Mouse (Mus musculus): ENCODE results near the gene Ap3d1. TPM values are rescaled to one million over a fixed set of nuclear protein-coding genes. Genes with fewer than 3 reads are reported as not detected.

The Ap3d1 gene
- total RNA-seq, 1 experiment from 2014 or later = 65.5 TPM

- ATAC-seq (replicated peaks; ENCODE audit: insufficient number of reproducible peaks, low FRiP score, low TSS enrichment, poor library complexity, severe bottlenecking) = no peak
Measured at GRCm38 (mm10) chr10:80727369-80728127, 14.5 kb downstream of the Ap3d1 start.

GRCm38 (mm10) chr10:80717281-80717680 lies 24.8 kb downstream of the Ap3d1 start:
- ATAC-seq (replicated peaks; ENCODE audit: insufficient number of reproducible peaks, low FRiP score, low TSS enrichment, poor library complexity, severe bottlenecking) = no peak

DNA sequence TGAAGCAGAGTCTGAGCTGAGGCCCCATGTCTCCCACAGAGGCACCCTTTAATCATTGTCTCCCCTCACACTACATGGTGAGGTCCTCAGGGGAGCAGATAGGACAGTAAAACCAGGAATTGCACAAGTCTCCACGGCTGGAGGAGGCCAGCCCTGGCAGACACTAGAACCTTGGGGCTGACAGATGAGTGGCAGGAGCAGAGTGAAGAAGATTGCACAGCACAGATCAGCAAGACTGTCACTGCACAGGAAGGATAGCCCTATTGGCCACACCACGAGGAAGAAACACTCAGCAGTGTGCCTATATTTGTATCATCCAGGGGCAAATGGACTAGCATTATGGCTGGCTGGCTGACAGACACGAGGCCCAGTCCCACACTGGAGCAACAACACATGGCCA lies 31.2 kb downstream of the Ap3d1 start:
- ATAC-seq (replicated peaks; ENCODE audit: insufficient number of reproducible peaks, low FRiP score, low TSS enrichment, poor library complexity, severe bottlenecking) = no peak

DNA sequence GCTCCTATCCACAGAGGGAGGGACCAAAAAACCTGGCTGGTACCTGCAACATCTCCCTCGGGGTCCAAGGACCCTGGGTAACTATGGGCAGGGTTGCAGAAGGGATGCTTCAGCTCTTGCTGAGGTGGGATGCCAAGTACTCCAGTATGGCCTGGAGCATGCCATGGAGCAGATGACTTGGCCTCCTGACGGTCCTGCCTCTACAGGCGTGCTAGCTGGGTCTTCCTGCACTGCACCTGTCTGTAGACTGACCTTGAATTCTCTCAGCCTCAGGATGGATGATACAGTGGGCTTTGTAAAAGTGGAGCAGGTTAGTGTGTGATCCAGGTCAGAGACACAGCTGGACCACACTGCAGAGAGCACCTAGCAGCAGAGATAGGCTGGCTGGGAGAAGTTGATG lies 36.6 kb downstream of the Ap3d1 start:
- ATAC-seq (replicated peaks; ENCODE audit: insufficient number of reproducible peaks, low FRiP score, low TSS enrichment, poor library complexity, severe bottlenecking) = no peak

DNA sequence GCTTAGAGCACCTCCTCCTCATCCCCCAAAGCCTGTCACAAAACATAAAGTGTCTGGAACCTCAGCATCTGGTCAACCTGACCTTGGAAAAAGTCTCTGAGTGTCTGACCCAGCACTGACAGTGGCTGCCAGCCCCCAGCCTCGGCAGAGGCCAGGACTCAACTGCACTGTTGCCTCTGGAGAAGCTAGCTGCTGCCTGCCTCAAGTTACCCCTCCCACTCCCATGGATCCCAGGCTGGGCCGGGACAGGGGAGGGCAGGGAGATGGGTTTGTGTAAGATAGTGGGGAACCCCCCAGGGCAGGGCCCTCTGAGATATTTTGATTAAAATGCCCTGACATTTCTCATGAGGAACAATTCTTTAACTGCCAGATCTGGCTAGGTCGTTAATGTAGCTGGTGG lies 37.0 kb downstream of the Ap3d1 start:
- ATAC-seq (replicated peaks; ENCODE audit: insufficient number of reproducible peaks, low FRiP score, low TSS enrichment, poor library complexity, severe bottlenecking) = no peak

GRCm38 (mm10) chr10:80704418-80704817 lies 37.6 kb downstream of the Ap3d1 start:
- no peak for ATAC-seq (replicated peaks; ENCODE audit: insufficient number of reproducible peaks, low FRiP score, low TSS enrichment, poor library complexity, severe bottlenecking)

- no peak for ATAC-seq (replicated peaks; ENCODE audit: insufficient number of reproducible peaks, low FRiP score, low TSS enrichment, poor library complexity, severe bottlenecking)
Measured at GRCm38 (mm10) chr10:80703643-80704042, 38.4 kb downstream of the Ap3d1 start.

- ATAC-seq (replicated peaks; ENCODE audit: insufficient number of reproducible peaks, low FRiP score, low TSS enrichment, poor library complexity, severe bottlenecking) = peak; percentile 38; the same call in 1 of the 2 replicates
Measured at GRCm38 (mm10) chr10:80702536-80703390, 39.3 kb downstream of the Ap3d1 start.

GRCm38 (mm10) chr10:80701721-80702535 lies 40.1 kb downstream of the Ap3d1 start, which contains the start of the genes Mob3a and Izumo4:
Gene Mob3a, minus strand, starts transcription at chr10:80701977.
Gene Izumo4, plus strand, starts transcription at chr10:80702184.
- ATAC-seq (replicated peaks; ENCODE audit: insufficient number of reproducible peaks, low FRiP score, low TSS enrichment, poor library complexity, severe bottlenecking) = peak; percentile 80

DNA sequence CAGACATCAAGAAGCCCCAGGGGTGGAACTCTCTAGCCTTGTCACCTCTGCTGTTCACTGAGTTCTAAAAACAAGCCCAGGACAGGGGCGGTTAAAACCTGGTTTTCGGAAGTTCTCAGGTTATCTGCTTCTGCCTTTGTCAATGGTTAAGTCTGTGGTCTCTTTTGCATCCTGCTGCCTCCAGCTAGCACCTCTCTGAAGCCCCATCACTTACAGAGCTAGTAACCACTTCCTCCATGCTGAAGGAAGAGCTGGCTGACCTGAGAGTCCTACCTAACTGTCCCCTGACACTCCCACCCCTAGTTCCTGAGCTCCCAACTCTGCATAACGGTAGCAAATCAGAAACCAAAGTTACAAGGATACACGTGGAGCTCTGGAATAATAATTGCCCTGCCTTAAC lies 41.3 kb downstream of the Ap3d1 start:
- ATAC-seq (replicated peaks; ENCODE audit: insufficient number of reproducible peaks, low FRiP score, low TSS enrichment, poor library complexity, severe bottlenecking) = no peak

- ATAC-seq (replicated peaks; ENCODE audit: insufficient number of reproducible peaks, low FRiP score, low TSS enrichment, poor library complexity, severe bottlenecking) = no peak
Measured at GRCm38 (mm10) chr10:80700038-80700504, 42.0 kb downstream of the Ap3d1 start.

GRCm38 (mm10) chr10:80698605-80699004 lies 43.5 kb downstream of the Ap3d1 start:
- no peak for ATAC-seq (replicated peaks; ENCODE audit: insufficient number of reproducible peaks, low FRiP score, low TSS enrichment, poor library complexity, severe bottlenecking)

GRCm38 (mm10) chr10:80697812-80698211 lies 44.3 kb downstream of the Ap3d1 start:
- ATAC-seq (replicated peaks; ENCODE audit: insufficient number of reproducible peaks, low FRiP score, low TSS enrichment, poor library complexity, severe bottlenecking) = no peak

DNA sequence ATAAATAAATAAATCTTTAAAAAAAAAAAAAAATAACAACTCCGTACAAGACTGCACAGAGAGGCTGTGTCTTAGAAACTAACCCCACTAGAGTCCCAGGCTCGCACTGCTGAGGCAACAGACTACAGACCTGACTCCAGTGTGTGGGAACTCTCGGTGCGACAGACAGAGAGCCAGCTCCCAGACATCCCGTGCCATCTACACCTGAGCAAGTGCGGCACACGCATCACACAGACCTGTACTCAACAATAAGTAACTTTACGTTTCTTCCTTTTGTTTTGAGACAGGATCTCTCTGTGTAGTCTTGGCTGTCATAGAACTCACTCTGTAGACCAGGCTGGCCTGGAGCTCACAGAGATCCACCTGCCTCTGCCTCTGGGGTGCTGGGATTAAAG lies 44.7 kb downstream of the Ap3d1 start:
- no peak for ATAC-seq (replicated peaks; ENCODE audit: insufficient number of reproducible peaks, low FRiP score, low TSS enrichment, poor library complexity, severe bottlenecking)

DNA sequence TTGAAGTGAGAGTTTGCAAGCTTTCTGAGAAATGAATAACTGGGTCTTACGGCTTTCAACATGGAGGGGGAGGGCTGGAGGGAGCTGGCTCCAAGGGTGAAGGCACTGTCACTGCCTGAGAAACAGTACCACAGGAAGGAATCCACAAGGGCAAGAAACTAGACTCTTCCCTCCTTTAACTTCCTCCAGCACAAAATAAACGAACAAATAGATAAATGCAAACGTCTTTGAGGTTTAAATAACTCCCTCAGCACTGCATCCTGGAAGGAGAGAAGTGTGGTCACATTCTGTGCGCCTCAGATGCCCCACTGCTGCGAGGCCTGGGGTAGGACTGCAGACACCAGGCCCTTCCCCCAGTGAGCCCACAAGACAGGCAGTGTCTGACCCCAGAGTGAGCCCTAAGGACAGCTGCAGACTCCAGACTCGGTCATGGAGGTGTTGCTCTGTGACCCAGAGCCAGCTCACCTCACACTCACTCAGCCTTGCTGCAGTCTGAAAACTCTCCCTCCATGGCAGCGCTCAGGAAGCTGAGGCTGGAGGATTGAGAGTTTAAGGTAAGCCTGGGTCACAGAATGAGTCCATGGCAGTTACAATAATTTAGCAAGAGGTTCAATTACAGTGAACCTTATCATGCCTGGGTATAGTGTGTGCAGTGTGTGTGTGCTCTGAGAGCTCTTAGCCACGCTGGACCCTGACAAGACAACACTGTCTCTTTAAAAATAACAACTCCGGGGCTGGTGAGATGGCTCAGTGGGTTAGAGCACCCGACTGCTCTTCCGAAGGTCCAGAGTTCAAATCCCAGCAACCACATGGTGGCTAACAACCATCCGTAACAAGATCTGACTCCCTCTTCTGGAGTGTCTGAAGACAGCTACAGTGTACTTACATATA lies 45.3 kb downstream of the Ap3d1 start:
- no peak for ATAC-seq (replicated peaks; ENCODE audit: insufficient number of reproducible peaks, low FRiP score, low TSS enrichment, poor library complexity, severe bottlenecking)

- ATAC-seq (replicated peaks; ENCODE audit: insufficient number of reproducible peaks, low FRiP score, low TSS enrichment, poor library complexity, severe bottlenecking) = no peak
Measured at GRCm38 (mm10) chr10:80695801-80696501, 46.1 kb downstream of the Ap3d1 start.

DNA sequence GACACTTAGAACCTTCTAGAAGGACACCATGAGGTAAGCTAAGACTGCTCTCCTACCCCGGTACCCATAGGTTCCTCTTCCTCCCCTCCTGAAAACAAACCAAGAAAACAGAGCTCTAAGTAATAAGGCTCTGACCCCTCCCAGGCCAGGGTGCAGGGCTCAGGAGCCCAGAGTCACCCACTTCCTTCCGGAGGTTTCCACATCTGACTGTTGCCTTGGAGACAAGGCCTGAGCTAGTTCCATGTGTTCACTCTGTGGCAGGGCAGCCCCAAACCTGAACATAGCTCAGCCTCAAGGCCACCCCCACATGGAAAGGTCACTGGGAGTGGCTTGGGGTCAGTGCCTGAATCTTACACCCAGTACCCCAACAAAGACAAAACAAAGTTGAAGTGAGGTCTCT lies 46.9 kb downstream of the Ap3d1 start:
- peak; percentile 75 for ATAC-seq (replicated peaks; ENCODE audit: insufficient number of reproducible peaks, low FRiP score, low TSS enrichment, poor library complexity, severe bottlenecking)

All from monocyte, adult 5-6 weeks (primary cell).